12 mouse cellular contexts compared by ENCODE assay signal in the genomic region with DNA sequence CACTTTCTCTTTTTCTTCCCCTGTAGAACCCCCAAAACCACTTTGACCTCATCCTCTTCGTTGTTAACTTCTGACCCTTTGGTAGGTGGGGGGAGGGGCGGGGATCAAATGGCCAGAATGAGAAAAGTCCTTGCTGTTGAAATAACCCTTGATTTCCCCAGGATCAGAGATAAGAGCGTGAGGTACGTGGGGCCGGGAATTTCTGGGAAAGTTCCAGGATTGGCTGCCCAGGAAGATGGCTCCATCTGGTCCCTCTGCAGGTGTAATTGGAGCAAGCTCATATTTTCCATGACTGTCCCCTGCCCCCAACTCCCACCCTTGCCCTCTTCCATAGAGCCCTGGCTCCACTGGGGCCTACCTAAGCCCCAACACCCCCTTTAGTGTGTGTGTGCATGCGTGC. TPM values are rescaled to one million over a fixed set of nuclear protein-coding genes. Genes with fewer than 3 reads are reported as not detected.
DNase-seq lines count a peak whose midpoint lies in the region; ATAC-seq and TF ChIP-seq lines count a peak whose summit lies in the region.
"Had no signal": no experiment of that assay in that cellular context is flagged by ENCODE, and none has a peak within 500 bp of the region (broad histone marks: within the 10 kb centered on the region; RNA-seq: fewer than 3 reads in every experiment).

No protein-coding gene starts in this region.

- TF ChIP-seq POLR2A in lung, adult 2 months (IDR thresholded peaks at IDR 0.05; ENCODE audit: borderline replicate concordance, extremely low read depth, low read depth, low read length): no peak

- H3K4me2 ChIP-seq in heart, embryonic 15.5 days: no peak overlapping the region
- no peak overlapping the region for H3K4me2 ChIP-seq in stomach, embryonic 15.5 days

- DNase-seq in heart, adult 11 months: no peak
- DNase-seq in lung, postnatal 36 days: peak; percentile 38
- DNase-seq in lung, adult 2 months: no peak
- DNase-seq in embryonic facial prominence, embryonic 10.5 days (ENCODE audit: low spot score): no peak
- no peak for DNase-seq in adrenal gland, postnatal 36 days
- DNase-seq: thymus, postnatal 36 days had no signal

- H3K9me3 ChIP-seq in heart, embryonic 15.5 days (replicated peaks): no peaks in the 10 kb centered on the region
- H3K9me3 ChIP-seq in embryonic facial prominence, embryonic 10.5 days: no peaks in the 10 kb centered on the region
- no peaks in the 10 kb centered on the region for H3K9me3 ChIP-seq in stomach, embryonic 15.5 days

- no peaks in the 10 kb centered on the region for H3K36me3 ChIP-seq in heart, embryonic 15.5 days
- H3K36me3 ChIP-seq in embryonic facial prominence, embryonic 10.5 days (replicated peaks): no peaks in the 10 kb centered on the region
- H3K36me3 ChIP-seq in stomach, embryonic 15.5 days: no peaks in the 10 kb centered on the region

- H3K27ac ChIP-seq in heart, embryonic 15.5 days: peak overlapping the region; percentile 93
- H3K27ac ChIP-seq in embryonic facial prominence, embryonic 10.5 days (replicated peaks): peak overlapping the region; percentile 0; the same call in 1 of the 2 replicates
- H3K27ac ChIP-seq in stomach, embryonic 15.5 days: peak overlapping the region; percentile 81
- H3K27ac ChIP-seq: hindbrain, postnatal 0 days had no signal

- no peak for ATAC-seq in heart, embryonic 15.5 days (replicated peaks; ENCODE audit: insufficient number of reproducible peaks, insufficient read depth, low FRiP score, low read depth)
- ATAC-seq in stomach, embryonic 15.5 days (ENCODE audit: insufficient read depth, low FRiP score, low read depth): no peak
- ATAC-seq in activated CD4-positive, CD25-positive, alpha-beta regulatory T cell, adult 4 months: no peak
- ATAC-seq: hindbrain, postnatal 0 days had no signal

- H3K4me1 ChIP-seq in heart, embryonic 15.5 days (replicated peaks): peaks cover 73% of the 10 kb centered on the region
- H3K4me1 ChIP-seq in lung, adult 2 months (ENCODE audit: control insufficient read depth, insufficient read depth, low read length): peaks cover 47% of the 10 kb centered on the region
- peaks cover 64% of the 10 kb centered on the region for H3K4me1 ChIP-seq in embryonic facial prominence, embryonic 10.5 days
- H3K4me1 ChIP-seq in stomach, embryonic 15.5 days: peaks cover 35% of the 10 kb centered on the region

- no peak for TF ChIP-seq CTCF in lung, adult 2 months (IDR thresholded peaks at IDR 0.05; ENCODE audit: insufficient read depth, low read length)

- H3K27me3 ChIP-seq in heart, embryonic 15.5 days: no peaks in the 10 kb centered on the region
- no peaks in the 10 kb centered on the region for H3K27me3 ChIP-seq in embryonic facial prominence, embryonic 10.5 days (replicated peaks; ENCODE audit: low read depth, poor library complexity, severe bottlenecking)
- no peaks in the 10 kb centered on the region for H3K27me3 ChIP-seq in stomach, embryonic 15.5 days (replicated peaks)

- 46% methylated on average over 6 of the region's 6 CpGs for WGBS in heart, embryonic 15.5 days
- WGBS in lung, adult 2 months: 46% methylated on average over 6 of the region's 6 CpGs
- 63% methylated on average over 6 of the region's 6 CpGs for WGBS in embryonic facial prominence, embryonic 10.5 days
- WGBS in stomach, embryonic 15.5 days: 60% methylated on average over 6 of the region's 6 CpGs

- no peak overlapping the region for H3K9ac ChIP-seq in heart, embryonic 15.5 days
- no peak overlapping the region for H3K9ac ChIP-seq in stomach, embryonic 15.5 days

- no peak overlapping the region for H3K4me3 ChIP-seq in heart, embryonic 15.5 days
- no peak overlapping the region for H3K4me3 ChIP-seq in lung, adult 2 months (replicated peaks; ENCODE audit: extremely low read depth, low read depth, low read length)
- no peak overlapping the region for H3K4me3 ChIP-seq in embryonic facial prominence, embryonic 10.5 days
- H3K4me3 ChIP-seq in stomach, embryonic 15.5 days (replicated peaks): no peak overlapping the region
- H3K4me3 ChIP-seq: erythroblast, embryonic 14.5 days had no signal

RNA-seq across cellular contexts. Expression of gene Serpine1, which starts 3.7 kb away (rescaled TPM):
- polyA plus RNA-seq in heart, embryonic 15.5 days (2015; fragmentation: Nextera tagmentation; extraction: Ambion mirVana): 1.3 and 1.4 TPM in 2 replicates
- 19.8 and 22.0 TPM in 2 replicates for polyA plus RNA-seq in lung, adult 2 months (2012; rRNA removed)
- 0.12 TPM in 1 of 2 replicates, not detected in the other for polyA plus RNA-seq in embryonic facial prominence, embryonic 10.5 days (2016; fragmentation: Nextera tagmentation; extraction: Ambion mirVana)
- polyA plus RNA-seq in stomach, embryonic 15.5 days (2015; fragmentation: Nextera tagmentation; extraction: Ambion mirVana): 0.12 and 0.35 TPM in 2 replicates
- total RNA-seq in adrenal gland, postnatal 36 days (2021): 10 to 100 TPM in 1 of 2 experiments, 1 to 10 TPM in 1; 3.5 to 11.2 TPM
- not detected for polyA plus RNA-seq in activated CD4-positive, CD25-positive, alpha-beta regulatory T cell, adult 4 months (2017; shearing (Covaris generic))
- polyA plus RNA-seq: erythroblast, embryonic 14.5 days; neural tube, embryonic 11.5 days had no signal

RNA-seq across cellular contexts. Expression of gene Ap1s1, which starts 29.8 kb away (rescaled TPM):
- 120 and 132 TPM in 2 replicates for polyA plus RNA-seq in heart, embryonic 15.5 days (2015; fragmentation: Nextera tagmentation; extraction: Ambion mirVana)
- 29.0 and 32.0 TPM in 2 replicates for polyA plus RNA-seq in lung, adult 2 months (2012; rRNA removed)
- polyA plus RNA-seq in embryonic facial prominence, embryonic 10.5 days (2016; fragmentation: Nextera tagmentation; extraction: Ambion mirVana): 177 and 178 TPM in 2 replicates
- polyA plus RNA-seq in stomach, embryonic 15.5 days (2015; fragmentation: Nextera tagmentation; extraction: Ambion mirVana): 189 and 211 TPM in 2 replicates
- 10 to 100 TPM; 91.3 to 93.7 TPM for total RNA-seq in adrenal gland, postnatal 36 days (2021)
- polyA plus RNA-seq in activated CD4-positive, CD25-positive, alpha-beta regulatory T cell, adult 4 months (2017; shearing (Covaris generic)): 10 to 100 TPM; 71.3 to 90.7 TPM

RNA-seq across cellular contexts. Expression of gene Trim56, which starts 40.3 kb away (rescaled TPM):
- 6.5 and 9.4 TPM in 2 replicates for polyA plus RNA-seq in heart, embryonic 15.5 days (2015; fragmentation: Nextera tagmentation; extraction: Ambion mirVana)
- 24.4 and 26.8 TPM in 2 replicates for polyA plus RNA-seq in lung, adult 2 months (2012; rRNA removed)
- polyA plus RNA-seq in embryonic facial prominence, embryonic 10.5 days (2016; fragmentation: Nextera tagmentation; extraction: Ambion mirVana): 3.7 and 3.8 TPM in 2 replicates
- 9.7 and 10.2 TPM in 2 replicates for polyA plus RNA-seq in stomach, embryonic 15.5 days (2015; fragmentation: Nextera tagmentation; extraction: Ambion mirVana)
- total RNA-seq in adrenal gland, postnatal 36 days (2021): 10 to 100 TPM; 40.9 to 44.8 TPM
- 10 to 100 TPM; 15.1 to 15.6 TPM for polyA plus RNA-seq in activated CD4-positive, CD25-positive, alpha-beta regulatory T cell, adult 4 months (2017; shearing (Covaris generic))

RNA-seq across cellular contexts. Expression of gene Vgf, which starts 49.5 kb away (rescaled TPM):
- polyA plus RNA-seq in heart, embryonic 15.5 days (2015; fragmentation: Nextera tagmentation; extraction: Ambion mirVana): 0.10 TPM in 1 of 2 replicates, not detected in the other
- 0.03 TPM in 1 of 2 replicates, not detected in the other for polyA plus RNA-seq in lung, adult 2 months (2012; rRNA removed)
- polyA plus RNA-seq in embryonic facial prominence, embryonic 10.5 days (2016; fragmentation: Nextera tagmentation; extraction: Ambion mirVana): 0.39 and 0.40 TPM in 2 replicates
- 0.83 and 1.1 TPM in 2 replicates for polyA plus RNA-seq in stomach, embryonic 15.5 days (2015; fragmentation: Nextera tagmentation; extraction: Ambion mirVana)
- 10 to 100 TPM in 1 of 2 experiments, 1 to 10 TPM in 1; 8.8 to 71.5 TPM for total RNA-seq in adrenal gland, postnatal 36 days (2021)
- not detected for polyA plus RNA-seq in activated CD4-positive, CD25-positive, alpha-beta regulatory T cell, adult 4 months (2017; shearing (Covaris generic))

Comparison
In these comparisons a context has a peak if more than half of its experiments do, and no peak if none do; other contexts are left out.
1. H3K27ac ChIP-seq: peak in every context shown above with its lines; median percentile 93 in heart, embryonic 15.5 days; 81 in stomach, embryonic 15.5 days; 0 in embryonic facial prominence, embryonic 10.5 days.